Mouse (Mus musculus): ENCODE data around the gene 2310039H08Rik.
"Not testable (repeated sequence)": the region's sequence is repeated elsewhere in the genome, so short reads cannot be mapped to it uniquely, and the experiment has no call there.

Gene 2310039H08Rik

DNA sequence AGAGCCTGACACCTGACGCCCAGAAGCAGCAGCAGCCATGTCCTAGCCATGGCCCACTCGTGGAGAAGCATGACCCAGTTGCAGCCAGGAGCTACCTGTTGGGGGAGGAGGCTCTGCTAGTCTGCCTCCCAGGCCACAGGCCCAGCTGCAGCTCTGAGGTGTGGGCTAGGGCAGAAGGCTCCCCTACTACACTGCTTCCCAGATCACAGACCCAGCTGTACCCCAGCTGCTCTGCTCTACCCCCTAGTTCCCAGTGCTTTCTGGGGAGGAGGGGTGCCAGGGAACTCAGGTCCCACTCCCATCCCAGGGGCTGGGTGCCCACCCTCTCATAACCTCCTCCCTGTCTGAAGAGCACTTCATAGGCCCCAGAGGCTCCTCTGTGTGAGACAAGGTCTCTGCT is 8.9 kb upstream of the 2310039H08Rik start, which contains the start of gene Ptcra:
Gene Ptcra, minus strand, starts transcription at position 169 of the 400 bp plus-strand sequence.
- no peak for DNase-seq

DNA sequence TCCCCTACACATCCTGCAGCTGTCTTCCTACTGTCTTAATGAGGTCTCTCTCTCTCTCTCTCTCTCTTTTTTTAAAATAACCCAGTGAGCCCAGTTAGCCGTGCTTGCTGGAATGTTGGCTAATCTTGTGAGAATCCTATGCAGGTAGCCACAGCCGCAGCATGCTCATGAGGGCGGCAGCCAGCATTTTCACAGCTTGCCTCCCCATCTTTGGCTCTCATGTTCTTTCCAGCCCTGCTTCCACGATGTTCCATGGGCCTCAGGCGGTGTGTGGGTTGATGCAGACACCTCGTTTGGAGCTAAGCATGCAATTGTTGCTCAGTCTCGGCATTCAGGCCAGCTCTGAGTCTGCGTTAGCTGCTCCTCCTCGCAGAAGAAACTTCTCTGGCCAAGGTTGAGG is 7.5 kb upstream of the 2310039H08Rik start:
- not testable (repeated sequence) for DNase-seq

- no peak for DNase-seq
These were observed 4.6 kb upstream of the 2310039H08Rik start for GRCm38 (mm10) chr17:46767868-46768267.

GRCm38 (mm10) chr17:46770546-46770945 is 1.9 kb upstream of the 2310039H08Rik start:
- DNase-seq: no peak

GRCm38 (mm10) chr17:46771025-46771424 is 1.4 kb upstream of the 2310039H08Rik start:
- no peak for DNase-seq

- peak; percentile 23 to 33 for DNase-seq
These were observed 819 bp upstream of the 2310039H08Rik start for GRCm38 (mm10) chr17:46771616-46772015.

DNA sequence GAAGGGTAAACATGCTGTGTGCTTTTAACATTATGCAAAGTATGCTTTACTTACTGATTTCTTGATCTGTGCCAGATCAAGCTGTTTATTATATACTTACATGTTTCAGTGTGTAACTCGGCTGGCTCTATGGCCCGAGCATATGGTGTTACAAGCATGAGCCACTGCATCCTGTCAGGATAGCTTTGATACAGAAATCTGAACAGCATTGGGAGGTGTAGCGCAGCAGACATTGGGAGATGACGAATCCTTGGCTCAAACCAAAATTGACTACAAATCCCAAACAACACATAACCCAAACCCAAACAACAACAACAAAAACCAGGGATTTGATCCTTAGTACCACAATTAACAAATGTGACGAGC is 414 bp upstream of the 2310039H08Rik start:
- no peak for DNase-seq

DNA sequence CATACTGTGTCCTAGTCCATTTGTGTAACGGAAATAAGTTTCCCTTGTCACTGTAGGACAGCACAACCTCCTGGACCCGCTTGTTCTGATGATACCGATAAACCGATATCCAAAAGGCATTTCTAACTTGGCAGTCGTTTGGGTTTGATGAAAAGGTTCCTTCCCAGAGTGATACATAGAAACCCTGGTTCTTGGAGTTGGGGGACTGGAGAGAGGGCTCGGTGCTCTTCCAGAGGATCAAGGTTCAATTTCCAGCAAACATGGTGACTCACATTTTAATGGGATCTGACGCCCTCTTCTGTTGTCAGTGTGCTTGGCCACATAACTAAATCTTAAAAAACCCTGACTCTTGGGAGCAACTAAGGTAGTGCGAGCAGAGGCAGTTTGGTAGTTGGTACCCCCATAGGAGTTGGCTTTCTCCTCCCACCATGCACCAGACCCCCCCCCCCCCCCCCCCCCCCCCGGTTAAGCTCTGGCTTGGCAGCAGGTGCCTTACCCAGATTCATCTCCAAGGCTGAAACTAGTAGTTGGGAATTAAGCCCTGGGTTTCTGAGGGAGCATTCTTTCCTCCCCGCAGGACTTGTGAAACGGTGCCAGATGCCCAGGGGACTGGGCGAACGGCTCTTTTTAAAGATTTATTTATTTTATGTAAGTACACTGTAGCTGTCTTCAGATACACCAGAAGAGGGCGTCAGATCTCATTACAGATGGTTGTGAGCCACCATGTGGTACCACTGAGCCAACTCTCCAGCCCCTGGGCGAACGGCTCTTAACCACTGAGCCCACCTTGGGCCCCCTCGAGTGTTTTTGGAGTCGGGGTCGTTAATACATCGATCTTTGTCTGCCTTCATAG is 1.1 kb downstream of the 2310039H08Rik start:
- peak in 1 of 2 experiments; percentile 19 for DNase-seq

- DNase-seq: no peak
These were observed 1.7 kb downstream of the 2310039H08Rik start for GRCm38 (mm10) chr17:46774131-46774472.

DNA sequence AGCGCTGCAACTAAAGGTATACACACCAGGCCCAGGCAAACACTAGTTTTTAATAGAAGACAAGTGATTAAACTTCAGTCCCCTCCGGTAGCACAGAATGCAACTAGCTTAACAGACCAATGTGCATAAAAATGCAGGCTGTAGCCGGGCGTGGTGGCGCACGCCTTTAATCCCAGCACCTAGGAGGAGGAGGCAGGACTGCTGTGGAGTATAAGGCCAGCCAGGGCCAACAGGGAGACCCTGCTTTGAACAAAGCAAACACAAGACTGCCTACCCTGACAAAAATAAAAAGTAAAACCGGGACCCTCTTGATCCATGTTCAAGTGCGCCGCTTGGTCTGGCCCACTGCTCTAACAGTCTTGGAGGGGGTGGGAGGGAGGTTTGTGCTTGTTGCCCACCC is 2.6 kb downstream of the 2310039H08Rik start:
- DNase-seq: no peak

DNA sequence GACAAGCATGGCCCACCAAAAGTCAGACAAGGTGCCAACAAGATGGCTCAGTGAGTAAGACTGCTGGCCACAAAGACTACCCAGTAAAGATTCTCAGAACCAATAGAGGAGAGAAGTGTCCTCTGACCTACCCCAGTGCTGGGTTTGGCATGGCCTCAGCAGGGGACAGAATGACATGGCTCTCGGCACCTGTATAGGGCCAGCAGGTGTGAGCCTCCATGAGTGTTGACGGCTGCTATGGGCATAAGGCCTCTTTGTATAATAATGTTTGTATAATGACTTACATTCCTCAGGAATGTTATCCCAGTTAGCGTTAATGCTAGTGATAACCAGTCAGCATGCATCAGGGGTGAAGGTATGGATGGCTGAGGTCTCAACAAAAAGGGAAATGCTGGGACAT is 3.7 kb downstream of the 2310039H08Rik start:
- no peak for DNase-seq

DNA sequence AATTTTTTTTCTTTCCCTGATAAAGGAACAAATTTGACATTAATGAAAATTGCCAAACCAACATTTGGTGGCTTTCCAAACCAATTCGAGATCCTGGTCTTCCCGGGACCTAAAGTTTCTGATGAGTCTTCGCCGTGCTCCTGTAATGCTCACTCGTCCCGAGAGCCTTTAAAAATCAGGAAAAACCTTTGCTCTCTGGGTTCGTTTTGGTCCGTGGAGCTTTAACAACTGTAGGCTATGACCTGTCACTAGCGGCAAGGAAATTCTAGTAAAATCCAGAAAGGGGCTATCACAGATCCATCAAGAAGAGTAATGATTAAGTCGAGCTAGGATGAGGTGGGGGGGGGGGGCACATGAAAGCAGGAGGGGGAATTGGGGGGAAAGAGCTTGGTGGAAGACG is 9.4 kb downstream of the 2310039H08Rik start:
- no peak for DNase-seq

DNA sequence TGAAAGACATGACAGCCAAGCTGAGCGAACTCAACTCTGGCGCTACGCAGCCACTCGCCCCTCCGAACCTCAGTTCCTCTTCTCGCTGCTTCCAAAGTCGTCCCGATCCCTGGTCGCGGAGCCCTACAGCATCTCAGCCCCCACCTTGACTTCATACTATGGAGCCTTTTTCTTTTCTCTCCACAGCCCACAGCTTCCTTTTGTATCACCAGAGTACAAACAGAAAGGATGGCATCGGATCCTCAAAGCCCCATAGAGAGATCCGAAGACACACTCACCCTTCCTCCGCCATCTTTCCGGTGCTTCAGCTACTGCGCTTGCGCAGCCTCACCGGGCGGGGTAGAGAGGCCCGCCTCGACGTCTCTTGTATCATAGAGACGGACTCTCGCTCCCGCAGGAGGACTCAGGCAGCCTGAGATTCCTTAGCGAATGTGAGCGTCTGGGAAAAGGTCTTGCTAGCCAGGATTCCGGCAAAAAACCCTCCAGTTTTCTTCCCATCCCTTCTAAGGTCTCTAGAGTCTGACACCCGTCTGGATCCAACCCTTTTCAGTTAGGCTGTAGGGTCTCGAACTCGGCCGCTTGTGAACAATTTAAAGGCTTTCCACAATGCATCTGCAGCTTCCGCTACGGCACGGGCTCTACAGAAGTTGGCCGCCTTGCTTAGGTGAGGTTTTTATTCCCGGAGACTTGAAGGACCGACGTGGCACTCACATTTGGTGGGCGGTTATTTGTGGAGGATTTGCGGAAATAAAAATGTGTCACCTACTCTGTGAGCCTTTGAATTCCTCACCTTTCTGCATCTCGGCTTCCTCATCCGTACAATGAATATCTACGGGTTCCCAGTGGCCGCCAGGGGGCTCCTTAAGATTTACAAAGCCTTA is 10.1 kb downstream of the 2310039H08Rik start, which contains the start of gene Rpl7l1:
Gene Rpl7l1, minus strand, starts transcription at position 332 of the 881 bp plus-strand sequence.
- DNase-seq: peak; percentile 91 to 94

DNA sequence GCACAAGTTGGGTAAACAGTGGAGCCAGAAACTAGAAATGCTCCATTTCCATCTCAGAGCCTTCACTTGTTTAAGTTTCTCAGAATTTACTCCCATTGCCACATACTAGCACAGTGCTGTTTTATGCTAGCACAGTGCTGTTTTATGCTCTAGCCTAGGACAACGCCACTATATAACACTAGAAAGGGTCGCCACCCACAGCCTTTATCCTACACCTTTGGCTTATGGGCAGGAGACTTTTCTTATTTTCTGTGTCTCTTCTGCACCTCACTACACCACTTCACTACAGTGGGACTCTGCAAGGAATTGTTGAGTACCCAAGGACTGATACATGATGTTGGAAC is 10.8 kb downstream of the 2310039H08Rik start:
- DNase-seq: no peak

DNA sequence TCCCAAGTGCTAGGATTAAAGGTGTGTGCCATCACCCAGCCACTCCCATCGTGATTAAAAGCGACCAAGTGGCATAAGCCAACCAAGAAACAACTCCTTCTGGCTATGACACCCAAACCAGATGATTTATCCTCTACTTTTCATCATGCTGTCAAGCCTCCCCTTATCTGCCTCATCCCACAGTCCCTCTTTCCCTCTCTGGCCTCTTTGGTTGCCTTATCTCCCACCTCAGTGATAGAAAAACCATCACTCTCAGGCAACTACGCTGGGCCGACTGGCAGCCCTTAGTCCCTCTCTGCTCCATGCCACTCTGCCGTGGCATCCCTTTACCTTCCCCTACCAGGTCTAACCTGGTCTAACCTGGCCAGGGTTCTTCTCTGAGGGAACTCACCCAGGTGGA is 14.5 kb downstream of the 2310039H08Rik start:
- DNase-seq: no peak

- not testable (repeated sequence) for DNase-seq
These were observed 15.5 kb downstream of the 2310039H08Rik start for GRCm38 (mm10) chr17:46787974-46788373.

DNA sequence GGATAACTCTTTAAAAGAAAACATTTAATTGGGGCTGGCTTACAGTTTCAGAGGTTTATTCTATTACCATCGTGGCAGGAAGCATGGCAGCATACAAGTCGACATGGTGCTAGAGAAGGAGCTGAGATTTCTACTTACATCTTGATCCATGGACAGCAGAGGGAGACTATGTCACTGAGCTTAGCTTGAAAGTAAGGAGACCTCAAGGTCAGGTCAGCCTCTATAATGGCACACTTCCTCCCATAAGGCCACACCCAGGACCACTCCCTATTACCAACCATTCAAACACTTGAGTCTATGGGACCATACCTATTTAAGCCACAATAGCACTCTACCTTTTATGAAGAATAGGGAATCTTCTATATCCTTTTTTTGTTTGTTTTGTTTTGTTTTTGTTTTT is 20.5 kb downstream of the 2310039H08Rik start:
- DNase-seq: no peak

- no peak for DNase-seq
These were observed 24.3 kb downstream of the 2310039H08Rik start for GRCm38 (mm10) chr17:46796743-46797142.

DNA sequence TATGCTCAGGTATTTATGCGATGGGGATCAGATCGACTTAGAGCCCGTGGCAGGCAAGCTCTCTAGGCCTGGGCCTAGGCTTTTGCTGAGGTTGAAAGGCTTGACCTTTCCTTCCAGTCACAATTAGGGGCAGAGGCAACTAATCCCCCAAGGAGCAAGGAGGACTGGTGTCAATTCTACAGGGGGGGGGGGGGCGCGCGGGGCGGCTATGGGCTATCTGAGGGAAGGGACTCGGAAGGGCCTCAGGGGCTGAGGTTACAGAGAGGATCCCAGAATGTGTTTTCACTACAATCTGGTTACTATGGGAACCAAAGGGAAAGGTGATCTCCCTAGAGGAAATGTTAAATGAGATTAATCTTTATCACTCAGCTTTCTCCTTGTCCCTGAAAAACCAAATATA is 25.0 kb downstream of the 2310039H08Rik start:
- no peak for DNase-seq

GRCm38 (mm10) chr17:46799680-46800079 is 27.2 kb downstream of the 2310039H08Rik start:
- DNase-seq: no peak

- DNase-seq: no peak
These were observed 29.3 kb downstream of the 2310039H08Rik start for GRCm38 (mm10) chr17:46801761-46802160.

DNA sequence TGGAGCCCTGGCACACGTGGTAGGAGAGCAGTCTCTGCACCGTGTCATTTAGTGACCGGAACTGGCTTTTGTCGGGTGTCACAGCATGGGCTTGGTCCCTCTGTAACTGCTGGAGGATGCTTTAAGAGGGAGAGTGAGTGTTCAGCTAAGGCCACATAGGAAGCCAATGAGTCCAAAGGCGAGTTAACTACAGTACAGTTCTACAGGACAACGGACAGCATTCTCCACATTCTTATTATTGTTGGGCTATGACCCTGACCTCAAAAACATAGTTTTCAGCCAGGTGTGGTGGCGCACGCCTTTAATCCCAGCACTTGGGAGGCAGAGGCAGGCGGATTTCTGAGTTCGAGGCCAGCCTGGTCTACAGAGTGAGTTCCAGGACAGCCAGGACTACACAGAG is 35.9 kb downstream of the 2310039H08Rik start:
- DNase-seq: no peak

DNA sequence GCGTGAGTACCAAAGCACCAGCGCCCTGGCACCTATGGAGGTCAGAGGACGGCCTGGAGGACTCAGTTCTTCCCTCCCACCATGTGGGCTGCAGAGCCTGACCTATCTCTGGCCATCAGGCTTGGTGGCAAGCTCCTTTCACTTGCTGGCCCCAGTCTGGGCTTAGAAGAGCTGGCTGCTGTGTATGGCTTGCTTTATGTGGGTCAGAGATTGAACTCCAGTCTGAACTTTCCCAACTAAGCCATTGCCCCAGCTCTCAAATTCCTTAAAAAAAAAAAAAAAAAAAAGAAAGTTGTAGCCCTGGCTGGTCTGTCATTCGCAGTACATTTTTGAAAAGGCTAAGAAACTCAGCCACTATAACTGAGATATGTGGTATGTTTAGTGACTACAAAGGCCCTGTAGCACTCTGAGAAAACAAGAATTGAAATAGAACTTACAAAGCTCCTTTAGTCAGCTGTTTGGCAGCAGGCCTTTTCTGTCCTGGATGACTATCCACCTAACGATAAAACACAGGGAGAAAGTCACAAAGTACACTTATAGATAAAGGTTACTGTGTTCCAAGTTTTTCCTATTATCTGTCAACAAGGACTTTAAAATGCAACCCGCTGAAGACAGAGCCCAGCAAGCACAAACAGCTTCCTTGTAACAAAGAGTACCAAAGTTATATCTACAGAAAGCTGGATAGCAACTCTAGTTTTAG is 36.8 kb downstream of the 2310039H08Rik start:
- DNase-seq: no peak

All from cerebellum, postnatal 25 days (tissue).